Mouse (Mus musculus) hindbrain, postnatal 0 days (tissue): ENCODE measurements around the gene Hykk. TPM values are rescaled to one million over a fixed set of nuclear protein-coding genes. Genes with fewer than 3 reads are reported as not detected.

Experiments
- ATAC-seq: fragments of 200-750 bp; cut with Nextera tagmentation; 2 replicates; pipeline ENCODE4 v1.8.0; 2017; ENCODE audit warnings: mild to moderate bottlenecking, moderate TSS enrichment, moderate library complexity
- DNase-seq: peaks from one replicate; pipeline ENCODE4 v3.0.0-alpha.2; 2015; ENCODE audit warnings: low spot score
- H3K27ac ChIP-seq: fragments of 300-500 bp; sonication (generic); 2 replicates; pipeline ENCODE4 v1.5.1; 2014; ENCODE audit warnings: mild to moderate bottlenecking
- H3K27me3 ChIP-seq: fragments of 300-500 bp; sonication (generic); 2 replicates; pipeline ENCODE4 v1.6.1; 2014; ENCODE audit warnings: low read length, mixed read lengths; ENCODE audit not compliant: insufficient read depth
- H3K36me3 ChIP-seq: fragments of 300-500 bp; sonication (generic); 2 replicates; pipeline ENCODE4 v1.6.1; 2014; ENCODE audit warnings: low read length, mixed read lengths; ENCODE audit not compliant: insufficient read depth
- H3K4me1 ChIP-seq: fragments of 300-500 bp; sonication (generic); 2 replicates; pipeline ENCODE4 v1.6.1; 2014; ENCODE audit warnings: antibody characterized with exemption, low read length, mixed read lengths; ENCODE audit not compliant: insufficient read depth
- H3K4me2 ChIP-seq: fragments of 300-500 bp; sonication (generic); 2 replicates; pipeline ENCODE4 v1.6.1; 2014; ENCODE audit warnings: low read depth, mild to moderate bottlenecking, low read length, moderate library complexity, mixed read lengths
- H3K4me3 ChIP-seq: fragments of 300-500 bp; sonication (generic); 2 replicates; pipeline ENCODE4 v1.5.1; 2014; ENCODE audit warnings: low read length
- H3K9ac ChIP-seq: fragments of 300-500 bp; sonication (generic); replicated peaks from 2 replicates; pipeline ENCODE4 v1.6.1; 2014; ENCODE audit warnings: mild to moderate bottlenecking, low read length, moderate library complexity, mixed read lengths
- H3K9me3 ChIP-seq: fragments of 300-500 bp; sonication (generic); 2 replicates; pipeline ENCODE4 v1.6.1; 2016; ENCODE audit warnings: low read length, mixed read lengths
- CTCF ChIP-seq: IDR thresholded peaks from 2 replicates; pipeline ENCODE4 v1.5.1; 2016; ENCODE audit warnings: antibody characterized with exemption, control low read depth, low read depth
- WGBS: fragments of 180-500 bp; shearing (Covaris S2); extraction: QIAGEN DNeasy Blood & Tissue Kit; methylation state at CpG from one replicate; pipeline ENCODE4 v1.1.7; 2014; 5-methylcytosine and 5-hydroxymethylcytosine counted together
- polyA plus RNA-seq: library from polyadenylated mRNA; unstranded; fragments of >200 nt; fragmentation: Nextera tagmentation; extraction: Ambion mirVana; gene quantifications from 2 replicates; pipeline ENCODE4 v1.2.1, GENCODE M21; 2015
- total RNA-seq: library from RNA; depleted of rRNA; stranded (reverse); fragments of >200 nt; gene quantifications from 2 replicates; pipeline ENCODE4 v1.2.3, GENCODE M21; 2014

Hykk gene
- total and polyA plus RNA-seq, 2 experiments from 2014 or later = 1.6 to 2.0 TPM

- 83% methylated on average over 2 of the region's 2 CpGs for WGBS
- H3K4me1 ChIP-seq = no peaks in the 10 kb centered on the region
- no peaks in the 10 kb centered on the region for H3K27me3 ChIP-seq
- no peak overlapping the region for H3K27ac ChIP-seq
- ATAC-seq = no peak
- no peak for TF ChIP-seq CTCF
- peak overlapping the region; percentile 94; the same call in 1 of the 2 replicates for H3K4me2 ChIP-seq
- H3K4me3 ChIP-seq = no peak overlapping the region
- H3K9me3 ChIP-seq = no peaks in the 10 kb centered on the region
- H3K36me3 ChIP-seq = no peaks in the 10 kb centered on the region
- H3K9ac ChIP-seq = no peak overlapping the region
- no peak for DNase-seq
These were observed 1.1 kb downstream of the Hykk start for GRCm38 (mm10) chr9:54918191-54918590.

DNA sequence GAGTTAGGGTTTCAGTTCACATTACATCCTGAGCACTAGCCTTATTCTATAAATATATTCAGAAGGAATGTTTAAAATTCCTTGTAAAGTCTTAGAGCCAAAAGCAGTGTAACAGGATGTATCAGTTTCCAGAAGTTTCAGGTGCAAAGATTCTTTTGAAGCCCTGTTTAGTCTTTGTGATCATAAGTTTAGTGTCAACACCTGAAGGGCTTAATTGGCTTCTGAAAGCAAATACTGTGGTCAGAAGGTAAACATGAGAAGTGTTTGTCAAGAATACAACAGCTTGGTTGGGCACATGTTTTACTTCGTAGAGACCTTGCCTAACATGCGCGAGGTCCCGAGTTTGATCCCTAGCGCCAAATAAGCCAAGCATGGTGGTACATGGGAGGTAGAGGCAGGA is 1.7 kb downstream of the Hykk start:
- 94% methylated on average over 5 of the region's 5 CpGs for WGBS
- no peak for ATAC-seq
- no peak for TF ChIP-seq CTCF

GRCm38 (mm10) chr9:54919946-54920345 is 2.9 kb downstream of the Hykk start:
- no peak overlapping the region for H3K4me3 ChIP-seq
- H3K36me3 ChIP-seq = no peaks in the 10 kb centered on the region
- no peak for TF ChIP-seq CTCF
- ATAC-seq = no peak
- H3K9ac ChIP-seq = no peak overlapping the region
- 64% methylated on average over 4 of the region's 4 CpGs for WGBS
- no peaks in the 10 kb centered on the region for H3K27me3 ChIP-seq
- no peak overlapping the region for H3K27ac ChIP-seq
- H3K4me2 ChIP-seq = no peak overlapping the region
- DNase-seq = no peak
- no peaks in the 10 kb centered on the region for H3K4me1 ChIP-seq
- no peaks in the 10 kb centered on the region for H3K9me3 ChIP-seq

More for the DNA sequence above, 1.7 kb downstream of the Hykk start:
- Histone ChIP-seq H3K36me3 (no peaks in the 10 kb centered on the region), H3K27ac (no peak overlapping the region), H3K4me1 (no peaks in the 10 kb centered on the region), H3K9ac (no peak overlapping the region), H3K4me3 (no peak overlapping the region), H3K9me3 (no peaks in the 10 kb centered on the region), H3K4me2 (no peak overlapping the region), H3K27me3 (no peaks in the 10 kb centered on the region)
- DNase-seq = no peak

DNA sequence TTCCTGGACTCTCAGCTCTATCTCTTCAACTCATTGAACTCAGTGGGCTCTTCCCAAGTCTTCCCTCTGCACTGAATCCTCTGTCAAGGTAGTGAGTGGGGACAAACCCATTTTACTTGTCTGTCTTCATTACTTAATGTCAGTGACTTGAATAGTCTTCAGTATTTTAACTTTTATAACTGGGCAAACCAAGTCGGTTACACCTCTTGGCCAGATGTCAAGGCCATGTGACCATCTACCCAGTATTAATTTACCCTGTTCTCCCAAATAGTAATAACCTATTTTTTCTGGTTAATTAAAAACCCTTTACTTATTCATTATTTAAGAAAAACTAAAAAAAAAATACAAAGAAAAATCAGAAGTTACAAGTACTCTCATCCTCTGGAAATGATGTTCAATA is 13.7 kb downstream of the Hykk start:
- Histone ChIP-seq H3K9me3 (no peaks in the 10 kb centered on the region), H3K27me3 (no peaks in the 10 kb centered on the region), H3K36me3 (no peaks in the 10 kb centered on the region), H3K4me2 (no peak overlapping the region), H3K4me1 (no peaks in the 10 kb centered on the region), H3K9ac (no peak overlapping the region), H3K27ac (no peak overlapping the region), H3K4me3 (no peak overlapping the region)
- 89% methylated on average over 1 of the region's 1 CpGs for WGBS
- DNase-seq (no peak), ATAC-seq (no peak)
- no peak for TF ChIP-seq CTCF

DNA sequence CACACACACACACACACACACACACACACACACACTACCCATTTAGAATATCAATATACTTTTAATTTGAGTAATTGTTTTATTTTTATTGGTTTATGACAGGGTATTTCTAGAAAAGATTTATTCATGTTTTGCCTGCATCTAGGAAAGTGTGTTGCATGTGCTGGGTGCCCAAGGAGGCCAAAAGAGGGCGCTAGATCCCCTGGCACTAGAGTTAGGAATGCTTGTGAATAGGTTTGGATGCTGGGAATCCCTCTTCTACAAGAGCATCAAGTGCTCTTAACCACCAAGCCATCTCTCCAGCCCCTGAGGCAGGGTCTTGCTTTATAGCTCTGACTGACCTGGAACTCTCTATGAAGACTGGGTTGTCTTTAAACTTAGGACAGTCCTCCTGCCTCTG is 14.7 kb downstream of the Hykk start:
- H3K4me3 ChIP-seq = no peak overlapping the region
- H3K9me3 ChIP-seq = no peaks in the 10 kb centered on the region
- DNase-seq = no peak
- no peak overlapping the region for H3K27ac ChIP-seq
- no peak overlapping the region for H3K4me2 ChIP-seq
- H3K4me1 ChIP-seq = no peaks in the 10 kb centered on the region
- no peaks in the 10 kb centered on the region for H3K36me3 ChIP-seq
- WGBS = 9% methylated on average over 1 of the region's 1 CpGs
- no peaks in the 10 kb centered on the region for H3K27me3 ChIP-seq
- no peak overlapping the region for H3K9ac ChIP-seq
- no peak for TF ChIP-seq CTCF
- no peak for ATAC-seq

DNA sequence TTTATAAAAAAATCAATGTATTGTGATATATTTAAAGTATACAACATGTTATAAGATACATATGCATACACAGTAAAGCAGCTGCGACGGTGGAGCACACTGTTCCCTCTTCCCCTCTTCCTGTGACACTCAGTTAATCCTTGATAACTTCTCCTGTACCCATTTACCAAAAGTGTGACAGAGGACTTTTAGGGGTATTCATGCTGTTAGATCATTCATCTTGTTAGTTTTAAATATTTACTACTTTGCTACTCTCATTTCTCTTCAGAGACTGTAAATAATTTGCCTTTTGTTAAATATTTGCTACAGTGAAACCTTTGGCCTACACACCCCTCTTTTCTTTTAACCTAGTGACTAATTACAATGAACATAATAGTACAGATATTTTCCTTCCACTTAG is 15.3 kb downstream of the Hykk start:
- Histone ChIP-seq H3K4me3 (no peak overlapping the region), H3K4me2 (no peak overlapping the region), H3K27me3 (no peaks in the 10 kb centered on the region), H3K4me1 (no peaks in the 10 kb centered on the region), H3K9ac (no peak overlapping the region), H3K9me3 (no peaks in the 10 kb centered on the region), H3K27ac (no peak overlapping the region), H3K36me3 (no peaks in the 10 kb centered on the region)
- DNase-seq = no peak
- TF ChIP-seq CTCF = no peak
- WGBS = 75% methylated on average over 2 of the region's 2 CpGs
- no peak for ATAC-seq

GRCm38 (mm10) chr9:54942071-54942470 is 25.0 kb downstream of the Hykk start:
- no peak for TF ChIP-seq CTCF
- no peak overlapping the region for H3K27ac ChIP-seq
- H3K9ac ChIP-seq = no peak overlapping the region
- H3K36me3 ChIP-seq = no peaks in the 10 kb centered on the region
- 91% methylated on average over 4 of the region's 4 CpGs for WGBS
- no peak overlapping the region for H3K4me3 ChIP-seq
- ATAC-seq (no peak), DNase-seq (no peak)
- H3K9me3 ChIP-seq = no peaks in the 10 kb centered on the region
- H3K27me3 ChIP-seq = no peaks in the 10 kb centered on the region
- H3K4me1 ChIP-seq = no peaks in the 10 kb centered on the region
- H3K4me2 ChIP-seq = no peak overlapping the region
